Mouse (Mus musculus) CH12.LX (cell line): ENCODE results near the gene Pabpc6. TPM values are rescaled to one million over a fixed set of nuclear protein-coding genes. Genes with fewer than 3 reads are reported as not detected.

Experiments
- DNase-seq: peaks from one replicate; pipeline ENCODE4 v3.0.0-alpha.2; 2013; ENCODE audit errors: extremely low read depth
- H3K27ac ChIP-seq: 2 replicates; pipeline ENCODE4 v1.5.1; 2012; ENCODE audit warnings: low read depth, mild to moderate bottlenecking, control low read depth, moderate library complexity; ENCODE audit not compliant: insufficient read depth
- H3K27me3 ChIP-seq: replicated peaks from 2 replicates; pipeline ENCODE3; 2012; ENCODE audit warnings: inconsistent platforms
- H3K36me3 ChIP-seq, 2 experiments: replicated peaks in 1 of 2; 2 replicates each; pipeline versions ENCODE3 to v1.6.1; 2012; ENCODE audit warnings: inconsistent platforms in 1 of 2, low read length in 1 of 2, mild to moderate bottlenecking in 1 of 2, mixed read lengths in 1 of 2, moderate library complexity in 1 of 2; ENCODE audit not compliant: control insufficient read depth in 1 of 2, insufficient read depth in 1 of 2
- H3K4me1 ChIP-seq, 2 experiments: 2 replicates each; pipeline ENCODE4 v1.6.1; 2012; ENCODE audit warnings: inconsistent platforms in 1 of 2, moderate library complexity in 1 of 2; ENCODE audit not compliant: insufficient read depth in 2 of 2, control insufficient read depth in 1 of 2
- H3K4me2 ChIP-seq: 2 replicates; pipeline ENCODE4 v1.6.1; 2012; ENCODE audit warnings: low read depth, mild to moderate bottlenecking, control low read depth; ENCODE audit not compliant: poor library complexity, insufficient read depth, severe bottlenecking
- H3K4me3 ChIP-seq, 3 experiments: fragments of 150-350 bp in 1 of 3; sonication (generic) in 1 of 3; replicated peaks in 1 of 3; 2 replicates each; pipeline versions ENCODE3 to v1.5.1; 2011 to 2012; ENCODE audit warnings: low read depth in 2 of 3, low read length in 2 of 3, mild to moderate bottlenecking in 2 of 3, moderate library complexity in 2 of 3, control low read depth in 1 of 3, improper control_type of control experiment in 1 of 3, inconsistent platforms in 1 of 3, mixed read lengths in 1 of 3; ENCODE audit not compliant: poor library complexity in 1 of 3
- H3K79me2 ChIP-seq: replicated peaks from 2 replicates; pipeline ENCODE4 v1.6.1; 2012; ENCODE audit warnings: mild to moderate bottlenecking, moderate library complexity; ENCODE audit not compliant: control insufficient read depth, poor library complexity, insufficient read depth, severe bottlenecking; ENCODE audit errors: extremely low read depth
- H3K9ac ChIP-seq: 2 replicates; pipeline ENCODE4 v1.6.1; 2012; ENCODE audit warnings: low read depth, mild to moderate bottlenecking, control low read depth, moderate library complexity; ENCODE audit not compliant: insufficient read depth
- H3K9me3 ChIP-seq: replicated peaks from 2 replicates; pipeline ENCODE3; 2012; ENCODE audit warnings: low read length, inconsistent platforms, mixed read lengths
- CHD2 ChIP-seq: IDR thresholded peaks from 2 replicates; pipeline ENCODE4 v1.6.1; 2011; ENCODE audit warnings: low read length, improper control_type of control experiment
- CTCF ChIP-seq, 2 experiments: IDR thresholded peaks in 1 of 2; conservative IDR thresholded peaks in 1 of 2; 2 replicates each; pipeline ENCODE4 v1.5.1; 2011 to 2012; ENCODE audit warnings: low read depth in 2 of 2, low read length in 2 of 2, improper control_type of control experiment in 1 of 2, inconsistent platforms in 1 of 2, mild to moderate bottlenecking in 1 of 2, moderate library complexity in 1 of 2
- E2F4 ChIP-seq: IDR thresholded peaks from 2 replicates; pipeline ENCODE4 v1.6.1; 2011; ENCODE audit warnings: low read depth, low read length, improper control_type of control experiment; ENCODE audit not compliant: insufficient replicate concordance
- ETS1 ChIP-seq: conservative IDR thresholded peaks from 2 replicates; pipeline ENCODE4 v1.6.1; 2012; ENCODE audit warnings: low read depth, mild to moderate bottlenecking, inconsistent platforms, low read length, improper control_type of control experiment, moderate library complexity
- GABPA ChIP-seq: IDR thresholded peaks from 2 replicates; pipeline ENCODE4 v1.6.1; 2012; ENCODE audit warnings: low read depth, low read length, improper control_type of control experiment, inconsistent platforms; ENCODE audit not compliant: insufficient replicate concordance
- IRF4 ChIP-seq: IDR thresholded peaks from 2 replicates; pipeline ENCODE4 v1.6.1; 2014; ENCODE audit warnings: low read depth, mild to moderate bottlenecking, inconsistent platforms, low read length, improper control_type of control experiment
- JUN ChIP-seq: IDR thresholded peaks from 2 replicates; pipeline ENCODE4 v1.6.1; 2011; ENCODE audit warnings: low read depth, mild to moderate bottlenecking, low read length, improper control_type of control experiment, moderate library complexity; ENCODE audit not compliant: insufficient read depth
- JUND ChIP-seq: conservative IDR thresholded peaks from 2 replicates; pipeline ENCODE4 v1.6.1; 2011; ENCODE audit warnings: low read depth, low read length, improper control_type of control experiment
- KAT2A ChIP-seq: IDR thresholded peaks from 2 replicates; pipeline ENCODE4 v1.6.1; 2012; ENCODE audit warnings: low read length, improper control_type of control experiment, inconsistent platforms; ENCODE audit not compliant: insufficient replicate concordance
- MAZ ChIP-seq: IDR thresholded peaks from 2 replicates; pipeline ENCODE4 v1.6.1; 2012; ENCODE audit warnings: low read depth, mild to moderate bottlenecking, inconsistent platforms, low read length, improper control_type of control experiment, moderate library complexity
- MXI1 ChIP-seq: IDR thresholded peaks from 2 replicates; pipeline ENCODE4 v1.6.1; 2011; ENCODE audit warnings: mild to moderate bottlenecking, low read depth, low read length, improper control_type of control experiment
- MYC ChIP-seq: IDR thresholded peaks from 2 replicates; pipeline ENCODE4 v1.6.1; 2011; ENCODE audit warnings: low read depth, mild to moderate bottlenecking, improper control_type of control experiment, low read length
- NRF1 ChIP-seq: IDR thresholded peaks from 2 replicates; pipeline ENCODE4 v1.6.1; 2014; ENCODE audit warnings: low read depth, mild to moderate bottlenecking, inconsistent platforms, low read length, improper control_type of control experiment, moderate library complexity
- POLR2A ChIP-seq: IDR thresholded peaks from 2 replicates; pipeline ENCODE4 v1.6.1; 2011; ENCODE audit warnings: low read depth, mild to moderate bottlenecking, improper control_type of control experiment, low read length
- RCOR1 ChIP-seq: conservative IDR thresholded peaks from 2 replicates; pipeline ENCODE4 v1.6.1; 2012; ENCODE audit warnings: low read depth, mild to moderate bottlenecking, inconsistent platforms, low read length, improper control_type of control experiment
- SMC3 ChIP-seq: IDR thresholded peaks from 2 replicates; pipeline ENCODE4 v1.6.1; 2011; ENCODE audit warnings: low read depth, low read length, improper control_type of control experiment
- UBTF ChIP-seq: IDR thresholded peaks from 2 replicates; pipeline ENCODE4 v1.6.1; 2012; ENCODE audit warnings: low read depth, mild to moderate bottlenecking, inconsistent platforms, low read length, improper control_type of control experiment, moderate library complexity
- USF2 ChIP-seq: conservative IDR thresholded peaks from 2 replicates; pipeline ENCODE4 v1.6.1; 2011; ENCODE audit warnings: low read depth, low read length, improper control_type of control experiment
- ZC3H11A ChIP-seq: IDR thresholded peaks from 2 replicates; pipeline ENCODE4 v1.6.1; 2012; ENCODE audit warnings: low read depth, mild to moderate bottlenecking, inconsistent platforms, low read length, improper control_type of control experiment
- ZKSCAN1 ChIP-seq: IDR thresholded peaks from 2 replicates; pipeline ENCODE4 v1.6.1; 2012; ENCODE audit warnings: low read depth, inconsistent platforms, low read length, improper control_type of control experiment, borderline replicate concordance
- ZMIZ1 ChIP-seq: IDR thresholded peaks from 2 replicates; pipeline ENCODE4 v1.6.1; 2012; ENCODE audit warnings: low read depth, mild to moderate bottlenecking, inconsistent platforms, low read length, improper control_type of control experiment
- ZNF384 ChIP-seq: IDR thresholded peaks from 2 replicates; pipeline ENCODE4 v1.6.1; 2012; ENCODE audit warnings: low read depth, low read length, improper control_type of control experiment, inconsistent platforms
- dilution Hi-C: fragments of 300-500 bp; cut with MboI; formaldehyde crosslinking; loops from 2 replicates; pipeline ENCODE4 v1.14.3; 2020; ENCODE audit warnings: low sequenced_read_pairs; ENCODE audit not compliant: extremely low pct_unique_long_range_greater_than_20kb, extremely low pct_ligation_motif_present
- in situ Hi-C: fragments of 300-500 bp; cut with MboI; formaldehyde crosslinking; loops from 3 replicates; pipeline ENCODE4 v1.14.3; 2019; ENCODE audit warnings: low sequenced_read_pairs, low pct_ligation_motif_present, low pct_unique_long_range_greater_than_20kb, mixed read lengths
- polyA plus RNA-seq: library from polyadenylated mRNA; unstranded; fragments of >175 nt; gene quantifications from 2 replicates; pipeline ENCODE4 v1.2.1, GENCODE M21; 2012; ENCODE audit warnings: low read depth; ENCODE audit not compliant: insufficient read length
- total RNA-seq, 2 experiments: library from RNA; depleted of rRNA; stranded (reverse); fragments of 300-350 nt in 1 of 2; fragments of >200 nt in 1 of 2; gene quantifications; 2 replicates each; pipeline ENCODE4 v1.2.3; 2012 to 2014

The Pabpc6 gene
- total and polyA plus RNA-seq, 3 experiments, result not detected

GRCm38 (mm10) chr17:9708888-9709287 is 39.4 kb upstream of the Pabpc6 start:
- no peaks in the 10 kb centered on the region for H3K4me1 ChIP-seq
- dilution Hi-C loops, result no loop called here
- in situ Hi-C loops, result no loop called here
- TF ChIP-seq IRF4 (no peak), E2F4 (no peak), MYC (no peak), NRF1 (no peak), ZC3H11A (no peak), CTCF (conservative IDR thresholded peaks at IDR 0.05 in 1 of 2, IDR thresholded peaks at IDR 0.05 in 1 of 2; ENCODE audit: low read depth in 2 of 2, low read length in 2 of 2) (no peak), UBTF (no peak), CHD2 (no peak), RCOR1 (no peak), ZKSCAN1 (no peak), MAZ (no peak), GABPA (no peak)
- TF ChIP-seq, all 38 proteins: peak for 0
- no peaks in the 10 kb centered on the region for H3K27me3 ChIP-seq
- no peaks in the 10 kb centered on the region for H3K79me2 ChIP-seq
- H3K27ac ChIP-seq, result no peak overlapping the region
- no peak overlapping the region for H3K4me2 ChIP-seq
- H3K4me3 ChIP-seq, result no peak overlapping the region
- H3K36me3 ChIP-seq, result no peaks in the 10 kb centered on the region
- H3K9ac ChIP-seq, result no peak overlapping the region
- no peaks in the 10 kb centered on the region for H3K9me3 ChIP-seq
- DNase-seq, result no peak

- H3K27me3 ChIP-seq, result no peaks in the 10 kb centered on the region
- no peak overlapping the region for H3K27ac ChIP-seq
- H3K4me1 ChIP-seq, result no peaks in the 10 kb centered on the region
- in situ Hi-C loops, result no loop called here
- no peaks in the 10 kb centered on the region for H3K9me3 ChIP-seq
- TF ChIP-seq UBTF (no peak), IRF4 (no peak)
- dilution Hi-C loops, result no loop called here
- H3K4me3 ChIP-seq, result no peak overlapping the region
- no peak for DNase-seq
- no peak overlapping the region for H3K4me2 ChIP-seq
- H3K79me2 ChIP-seq, result no peaks in the 10 kb centered on the region
- no peak overlapping the region for H3K9ac ChIP-seq
- H3K36me3 ChIP-seq, result no peaks in the 10 kb centered on the region
Observed at GRCm38 (mm10) chr17:9707356-9707755, 37.8 kb upstream of the Pabpc6 start.

- no peak for TF ChIP-seq MAZ
- no peak for TF ChIP-seq USF2
- TF ChIP-seq ZMIZ1, result no peak
- no peak for TF ChIP-seq ZC3H11A
- TF ChIP-seq ZNF384, result no peak
- TF ChIP-seq MXI1, result no peak
- TF ChIP-seq KAT2A, result no peak
- no peak for TF ChIP-seq CTCF (conservative IDR thresholded peaks at IDR 0.05 in 1 of 2, IDR thresholded peaks at IDR 0.05 in 1 of 2; ENCODE audit: low read depth in 2 of 2, low read length in 2 of 2)
- TF ChIP-seq POLR2A, result no peak
- TF ChIP-seq ETS1, result no peak
- no peak for TF ChIP-seq RCOR1
- no peak for TF ChIP-seq SMC3
- no peak for TF ChIP-seq JUND
- TF ChIP-seq JUN, result no peak
- TF ChIP-seq MYC, result no peak
- no peak for TF ChIP-seq E2F4
- Histone ChIP-seq H3K36me3 (no peaks in the 10 kb centered on the region), H3K4me3 (no peak overlapping the region), H3K27ac (no peak overlapping the region), H3K4me2 (no peak overlapping the region), H3K27me3 (no peaks in the 10 kb centered on the region), H3K4me1 (no peaks in the 10 kb centered on the region), H3K9me3 (no peaks in the 10 kb centered on the region), H3K9ac (no peak overlapping the region), H3K79me2 (no peaks in the 10 kb centered on the region)
- in situ Hi-C loops, result no loop called here
- DNase-seq, result no peak
- dilution Hi-C loops, result no loop called here
Observed at GRCm38 (mm10) chr17:9697763-9698162, 28.2 kb upstream of the Pabpc6 start.
